Mouse (Mus musculus): ENCODE measurements at regions not wholly inside any gene's neighbourhood (a gene's known extent, or its start where the extent isn't known, plus 50 kb on each side); places are given as distances from the start of the nearest gene placed in this dataset.

DNA sequence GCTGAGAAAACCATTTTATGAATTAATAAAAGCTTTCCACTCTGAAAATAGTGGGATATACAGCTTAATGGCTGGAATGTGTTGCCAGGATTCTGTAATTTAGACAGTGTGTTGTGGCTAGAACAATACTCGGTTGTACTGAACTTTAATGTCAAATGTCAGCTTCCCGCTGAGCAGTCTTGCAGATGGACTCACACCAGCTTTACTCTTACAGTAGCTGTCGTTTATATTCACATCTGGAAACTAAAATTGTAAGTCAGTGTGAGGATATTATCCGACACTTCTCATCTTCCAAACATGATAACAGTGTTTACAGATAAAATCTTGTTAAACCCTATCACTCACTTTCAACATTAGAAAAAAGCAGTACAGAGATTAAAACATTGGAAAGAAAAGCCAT is 328.3 kb upstream of the Gje1 start:
- WGBS = 72% methylated on average over 4 of the region's 4 CpGs
- no peaks in the 10 kb centered on the region for H3K79me2 ChIP-seq (ENCODE audit: control insufficient read depth, insufficient read depth, low read length)
- no peak overlapping the region for H3K4me3 ChIP-seq (ENCODE audit: insufficient read depth, low read depth, low read length)
- H3K27me3 ChIP-seq (ENCODE audit: control insufficient read depth, insufficient read depth, low read length) = no peaks in the 10 kb centered on the region
- H3K4me1 ChIP-seq (ENCODE audit: control insufficient read depth, insufficient read depth, low read length) = no peaks in the 10 kb centered on the region
- no peak overlapping the region for H3K27ac ChIP-seq (replicated peaks; ENCODE audit: insufficient read depth, low read depth, low read length)
- DNase-seq (ENCODE audit: extremely low read depth, low read depth, low spot score) = no peak
- TF ChIP-seq CTCF (IDR thresholded peaks at IDR 0.05; ENCODE audit: low read depth, low read length) (no peak), POLR2A (IDR thresholded peaks at IDR 0.05; ENCODE audit: extremely low read depth, insufficient read depth, low read length) (no peak)
- no peak overlapping the region for H3K9ac ChIP-seq (ENCODE audit: low read depth, low read length)
- H3K36me3 ChIP-seq (ENCODE audit: control insufficient read depth, insufficient read depth, low read length) = no peaks in the 10 kb centered on the region

DNA sequence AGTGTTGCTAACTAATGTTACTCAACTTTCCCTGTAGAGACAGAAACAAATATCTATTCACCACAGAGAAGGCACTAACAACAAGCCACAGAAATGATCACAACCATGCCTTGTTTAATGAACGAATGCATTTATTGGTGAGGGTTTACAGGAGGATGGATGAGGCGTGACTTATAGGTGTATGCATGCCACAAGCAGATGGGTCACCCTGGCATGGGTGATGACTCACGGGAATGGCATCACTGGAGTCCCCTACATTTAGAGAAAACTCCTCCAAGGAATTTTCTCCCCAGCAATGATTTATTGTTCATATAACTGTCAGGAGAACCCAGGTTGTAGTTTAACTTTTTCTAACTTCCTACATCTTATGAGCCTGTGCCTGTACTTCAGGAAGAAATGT is 319.6 kb upstream of the Gje1 start:
- no peak for TF ChIP-seq CTCF (IDR thresholded peaks at IDR 0.05; ENCODE audit: low read depth, low read length)
- no peak for TF ChIP-seq POLR2A (IDR thresholded peaks at IDR 0.05; ENCODE audit: extremely low read depth, insufficient read depth, low read length)
- 69% methylated on average over 3 of the region's 3 CpGs for WGBS
- no peak for DNase-seq (ENCODE audit: extremely low read depth, low read depth, low spot score)
- H3K9ac ChIP-seq (ENCODE audit: low read depth, low read length) = no peak overlapping the region
- no peaks in the 10 kb centered on the region for H3K27me3 ChIP-seq (ENCODE audit: control insufficient read depth, insufficient read depth, low read length)
- H3K4me1 ChIP-seq (ENCODE audit: control insufficient read depth, insufficient read depth, low read length) = no peaks in the 10 kb centered on the region
- H3K27ac ChIP-seq (replicated peaks; ENCODE audit: insufficient read depth, low read depth, low read length) = no peak overlapping the region
- H3K36me3 ChIP-seq (ENCODE audit: control insufficient read depth, insufficient read depth, low read length) = no peaks in the 10 kb centered on the region
- H3K79me2 ChIP-seq (ENCODE audit: control insufficient read depth, insufficient read depth, low read length) = no peaks in the 10 kb centered on the region
- no peak overlapping the region for H3K4me3 ChIP-seq (ENCODE audit: insufficient read depth, low read depth, low read length)

DNA sequence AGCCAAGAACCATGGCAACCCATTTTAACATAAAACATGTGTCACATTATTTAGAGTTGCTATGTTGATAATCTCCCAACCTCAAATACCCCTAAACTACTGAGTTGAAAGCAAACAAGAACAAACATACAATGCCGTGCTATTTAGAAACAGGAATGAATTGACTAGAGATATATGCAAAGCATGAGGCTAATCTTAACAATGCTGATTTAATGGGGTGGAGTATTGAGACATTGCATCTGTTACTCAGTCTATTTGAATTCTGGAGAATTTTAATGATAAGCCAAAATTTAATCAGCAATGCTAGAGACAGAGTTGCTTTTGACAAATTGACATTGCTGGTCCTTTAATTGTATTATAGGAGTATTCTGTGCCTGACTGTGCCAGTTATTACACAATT is 313.5 kb upstream of the Gje1 start:
- WGBS = 76% methylated on average over 1 of the region's 1 CpGs
- no peak for DNase-seq (ENCODE audit: extremely low read depth, low read depth, low spot score)
- no peaks in the 10 kb centered on the region for H3K4me1 ChIP-seq (ENCODE audit: control insufficient read depth, insufficient read depth, low read length)
- no peaks in the 10 kb centered on the region for H3K27me3 ChIP-seq (ENCODE audit: control insufficient read depth, insufficient read depth, low read length)
- no peak overlapping the region for H3K27ac ChIP-seq (replicated peaks; ENCODE audit: insufficient read depth, low read depth, low read length)
- H3K9ac ChIP-seq (ENCODE audit: low read depth, low read length) = no peak overlapping the region
- no peaks in the 10 kb centered on the region for H3K36me3 ChIP-seq (ENCODE audit: control insufficient read depth, insufficient read depth, low read length)
- TF ChIP-seq CTCF (IDR thresholded peaks at IDR 0.05; ENCODE audit: low read depth, low read length) = no peak
- TF ChIP-seq POLR2A (IDR thresholded peaks at IDR 0.05; ENCODE audit: extremely low read depth, insufficient read depth, low read length) = no peak
- no peak overlapping the region for H3K4me3 ChIP-seq (ENCODE audit: insufficient read depth, low read depth, low read length)
- H3K79me2 ChIP-seq (ENCODE audit: control insufficient read depth, insufficient read depth, low read length) = no peaks in the 10 kb centered on the region

DNA sequence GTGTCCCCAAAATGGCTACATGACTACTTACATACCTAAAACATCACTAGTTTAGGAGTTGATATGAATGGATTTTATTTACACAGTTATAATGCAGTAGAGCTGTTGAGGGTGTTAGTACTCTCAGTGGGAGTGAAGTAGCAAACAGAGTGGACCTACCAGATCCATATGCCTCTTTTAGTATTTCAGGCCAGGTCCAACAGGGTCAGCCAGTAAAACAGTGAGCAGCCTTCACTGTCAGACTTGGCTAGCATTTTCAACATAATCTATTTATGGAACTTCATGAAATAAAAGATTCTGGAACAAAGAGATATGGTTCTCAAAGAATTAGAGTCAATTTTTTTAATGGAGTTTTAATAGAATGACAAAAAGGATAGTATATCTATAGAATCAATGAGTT is 311.1 kb upstream of the Gje1 start:
- no peaks in the 10 kb centered on the region for H3K79me2 ChIP-seq (ENCODE audit: control insufficient read depth, insufficient read depth, low read length)
- H3K4me1 ChIP-seq (ENCODE audit: control insufficient read depth, insufficient read depth, low read length) = no peaks in the 10 kb centered on the region
- no peak for DNase-seq (ENCODE audit: extremely low read depth, low read depth, low spot score)
- H3K9ac ChIP-seq (ENCODE audit: low read depth, low read length) = no peak overlapping the region
- no peaks in the 10 kb centered on the region for H3K27me3 ChIP-seq (ENCODE audit: control insufficient read depth, insufficient read depth, low read length)
- no peak overlapping the region for H3K27ac ChIP-seq (replicated peaks; ENCODE audit: insufficient read depth, low read depth, low read length)
- TF ChIP-seq POLR2A (IDR thresholded peaks at IDR 0.05; ENCODE audit: extremely low read depth, insufficient read depth, low read length) (no peak), CTCF (IDR thresholded peaks at IDR 0.05; ENCODE audit: low read depth, low read length) (no peak)
- no peak overlapping the region for H3K4me3 ChIP-seq (ENCODE audit: insufficient read depth, low read depth, low read length)
- no peaks in the 10 kb centered on the region for H3K36me3 ChIP-seq (ENCODE audit: control insufficient read depth, insufficient read depth, low read length)

DNA sequence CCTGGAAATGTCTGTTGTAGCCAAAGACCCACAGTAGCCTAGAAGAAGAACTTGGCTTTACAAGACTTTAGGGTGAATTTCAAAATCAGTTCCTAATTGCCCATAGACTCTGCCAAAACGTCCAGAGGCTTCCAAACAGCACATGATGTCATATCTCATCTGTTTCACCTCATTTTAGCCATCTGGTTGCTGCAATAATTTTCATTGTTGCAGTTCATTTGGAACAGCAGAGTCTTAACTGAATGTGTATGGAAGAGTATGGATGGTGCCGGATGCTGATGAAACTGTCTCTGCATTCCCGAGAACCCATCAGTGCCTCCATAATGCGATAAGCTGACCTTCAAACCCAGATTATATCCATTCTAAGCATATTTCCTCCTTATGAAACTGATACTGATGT is 295.9 kb upstream of the Gje1 start:
- no peak for TF ChIP-seq CTCF (IDR thresholded peaks at IDR 0.05; ENCODE audit: low read depth, low read length)
- no peak for TF ChIP-seq POLR2A (IDR thresholded peaks at IDR 0.05; ENCODE audit: extremely low read depth, insufficient read depth, low read length)
- no peak overlapping the region for H3K9ac ChIP-seq (ENCODE audit: low read depth, low read length)
- H3K4me1 ChIP-seq (ENCODE audit: control insufficient read depth, insufficient read depth, low read length) = no peaks in the 10 kb centered on the region
- H3K36me3 ChIP-seq (ENCODE audit: control insufficient read depth, insufficient read depth, low read length) = no peaks in the 10 kb centered on the region
- no peaks in the 10 kb centered on the region for H3K79me2 ChIP-seq (ENCODE audit: control insufficient read depth, insufficient read depth, low read length)
- DNase-seq (ENCODE audit: extremely low read depth, low read depth, low spot score) = no peak
- no peaks in the 10 kb centered on the region for H3K27me3 ChIP-seq (ENCODE audit: control insufficient read depth, insufficient read depth, low read length)
- H3K27ac ChIP-seq (replicated peaks; ENCODE audit: insufficient read depth, low read depth, low read length) = no peak overlapping the region
- H3K4me3 ChIP-seq (ENCODE audit: insufficient read depth, low read depth, low read length) = no peak overlapping the region
- WGBS = 71% methylated on average over 4 of the region's 4 CpGs

DNA sequence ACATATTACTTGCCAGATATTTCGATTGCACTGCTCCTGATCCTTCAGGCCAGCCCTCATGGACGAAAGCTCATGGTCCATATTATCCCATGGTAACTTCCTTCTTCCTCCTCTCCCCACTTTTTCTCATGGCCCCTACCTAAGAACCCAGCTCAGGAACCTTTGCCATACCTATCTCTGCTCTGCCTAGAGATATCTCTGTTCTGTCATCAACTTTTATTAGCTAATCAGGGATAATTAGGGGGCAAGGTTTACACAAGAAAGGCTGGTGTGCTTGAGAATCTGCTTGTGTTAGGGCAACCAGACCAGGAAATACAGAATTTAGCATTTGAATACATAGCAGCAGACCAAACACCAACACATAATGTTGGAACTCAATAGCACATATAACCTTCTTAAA is 278.4 kb upstream of the Gje1 start:
- 61% methylated on average over 2 of the region's 2 CpGs for WGBS
- Histone ChIP-seq H3K27me3 (ENCODE audit: control insufficient read depth, insufficient read depth, low read length) (no peaks in the 10 kb centered on the region), H3K79me2 (ENCODE audit: control insufficient read depth, insufficient read depth, low read length) (no peaks in the 10 kb centered on the region), H3K4me1 (ENCODE audit: control insufficient read depth, insufficient read depth, low read length) (no peaks in the 10 kb centered on the region), H3K9ac (ENCODE audit: low read depth, low read length) (no peak overlapping the region), H3K4me3 (ENCODE audit: insufficient read depth, low read depth, low read length) (no peak overlapping the region), H3K27ac (replicated peaks; ENCODE audit: insufficient read depth, low read depth, low read length) (no peak overlapping the region), H3K36me3 (ENCODE audit: control insufficient read depth, insufficient read depth, low read length) (no peaks in the 10 kb centered on the region)
- TF ChIP-seq POLR2A (IDR thresholded peaks at IDR 0.05; ENCODE audit: extremely low read depth, insufficient read depth, low read length) (no peak), CTCF (IDR thresholded peaks at IDR 0.05; ENCODE audit: low read depth, low read length) (no peak)
- no peak for DNase-seq (ENCODE audit: extremely low read depth, low read depth, low spot score)
